Mouse (Mus musculus): Measurements from ENCODE around the gene Card14. TPM values are rescaled to one million over a fixed set of nuclear protein-coding genes. Genes with fewer than 3 reads are reported as not detected.
A peak's percentile ranks its signal among the peaks of the same experiment; 100 is the strongest.
"Not testable (repeated sequence)": the region's sequence is repeated elsewhere in the genome, so short reads cannot be mapped to it uniquely, and the experiment has no call there.

The Card14 gene
- polyA plus RNA-seq, 1 experiment from 2014 or later = 0.06 TPM

DNA sequence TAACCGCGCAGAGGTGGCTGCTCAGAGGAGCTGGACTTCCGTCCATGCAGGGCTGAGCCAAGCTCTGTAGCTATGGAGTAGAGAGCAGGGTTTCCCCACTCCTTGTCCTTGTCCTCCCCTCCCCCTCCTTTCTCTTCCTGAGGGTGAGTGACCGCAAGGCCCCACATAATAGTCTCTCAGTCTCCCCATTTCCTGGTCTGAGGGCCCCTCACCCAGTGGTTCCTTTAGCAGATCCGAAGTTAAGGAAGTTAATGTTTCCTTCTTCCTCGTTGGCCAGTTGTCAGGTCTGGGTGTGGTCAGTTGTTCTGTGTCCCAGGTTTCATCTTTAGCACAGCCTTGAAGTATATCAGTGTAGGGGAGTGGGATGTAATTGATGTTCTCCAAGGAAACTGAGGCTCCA, 67.9 kb downstream of the Card14 start:
- 89% methylated on average over 6 of the region's 6 CpGs for WGBS
- H3K4me3 ChIP-seq = no peak overlapping the region
- no peaks in the 10 kb centered on the region for H3K27me3 ChIP-seq
- no peak for ATAC-seq (ENCODE audit: low FRiP score, low read depth)
- H3K4me2 ChIP-seq (replicated peaks) = no peak overlapping the region
- no peaks in the 10 kb centered on the region for H3K9me3 ChIP-seq
- H3K4me1 ChIP-seq = no peaks in the 10 kb centered on the region
- no peak overlapping the region for H3K9ac ChIP-seq (replicated peaks)
- H3K27ac ChIP-seq (replicated peaks) = no peak overlapping the region
- peaks cover 21% of the 10 kb centered on the region for H3K36me3 ChIP-seq

DNA sequence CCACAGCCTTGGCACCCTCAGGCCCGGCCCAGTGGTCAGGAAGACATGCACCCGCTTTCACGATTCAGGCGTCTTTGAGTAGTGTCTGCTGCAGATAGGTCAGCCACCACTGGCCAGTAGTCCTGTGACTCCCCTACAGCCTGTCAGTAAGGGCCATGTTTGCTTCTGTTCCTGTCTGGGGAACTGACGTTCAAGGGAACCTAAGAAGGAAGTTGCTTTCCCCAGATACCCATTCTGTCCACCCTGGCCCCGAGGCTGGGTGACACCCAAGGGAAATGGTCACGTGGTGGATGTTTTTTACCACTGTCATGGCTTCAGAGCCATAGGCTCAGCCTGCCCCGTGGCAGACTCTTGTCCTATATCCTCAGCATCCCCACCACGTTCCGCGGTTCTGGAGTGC, 69.8 kb downstream of the Card14 start:
- 91% methylated on average over 11 of the region's 11 CpGs for WGBS
- Histone ChIP-seq H3K4me3 (no peak overlapping the region), H3K9ac (replicated peaks) (no peak overlapping the region), H3K27ac (replicated peaks) (no peak overlapping the region), H3K4me2 (replicated peaks) (no peak overlapping the region), H3K9me3 (no peaks in the 10 kb centered on the region), H3K4me1 (no peaks in the 10 kb centered on the region), H3K36me3 (peaks cover 21% of the 10 kb centered on the region), H3K27me3 (no peaks in the 10 kb centered on the region)
- ATAC-seq (ENCODE audit: low FRiP score, low read depth) = no peak

DNA sequence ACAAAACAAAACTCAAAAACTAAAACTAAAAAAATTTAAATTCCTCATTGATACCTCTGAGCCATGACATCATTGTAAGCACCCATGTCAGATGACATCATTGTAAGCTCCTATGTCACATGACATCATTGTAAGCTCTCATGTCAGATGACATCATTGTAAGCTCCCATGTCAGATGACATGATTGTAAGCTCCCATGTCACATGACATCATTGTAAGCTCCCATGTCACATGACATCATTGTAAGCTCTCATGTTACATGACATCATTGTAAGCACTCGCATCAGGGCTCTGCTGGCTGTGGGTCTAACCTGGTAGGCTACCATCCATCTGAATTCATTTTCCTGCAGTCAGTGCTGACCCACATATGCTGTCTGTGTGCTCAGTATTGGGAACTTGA, 71.0 kb downstream of the Card14 start:
- WGBS = 97% methylated on average over 1 of the region's 1 CpGs
- no peak for ATAC-seq (ENCODE audit: low FRiP score, low read depth)
- no peak overlapping the region for H3K27ac ChIP-seq (replicated peaks)

DNA sequence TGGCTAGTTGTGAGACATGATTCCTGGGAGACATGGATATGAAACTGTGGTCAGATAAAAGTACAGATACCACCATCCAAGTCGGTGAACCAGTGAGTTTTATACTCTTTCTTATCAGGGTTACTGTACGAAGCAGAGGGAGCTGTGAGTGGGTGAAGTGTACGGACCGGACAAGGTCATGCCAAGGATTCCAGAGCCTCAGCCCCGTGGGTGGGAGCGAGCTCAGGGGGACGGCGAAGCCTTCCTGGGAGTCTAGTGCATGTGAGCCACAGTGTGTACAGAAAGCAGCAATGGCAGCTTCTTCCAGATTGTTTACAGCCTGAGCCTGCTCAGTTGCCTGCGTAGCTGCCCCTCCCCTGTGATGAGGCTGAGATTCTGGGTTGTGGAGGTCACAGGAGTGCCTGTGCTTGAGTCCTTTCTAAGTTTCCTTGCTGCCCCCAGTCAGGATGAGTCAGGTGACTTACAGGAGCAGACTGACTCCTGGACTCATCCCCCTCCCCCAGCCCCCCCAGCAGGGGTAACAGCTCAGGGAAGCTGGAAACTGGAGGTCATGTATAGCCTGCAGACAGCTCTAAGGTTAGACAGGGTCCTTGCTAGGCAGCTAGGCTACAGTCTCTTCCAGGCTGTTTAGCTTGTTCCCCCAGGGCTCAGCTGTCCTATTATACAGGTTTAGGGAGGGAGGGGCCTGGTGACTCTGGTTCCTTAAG, 74.2 kb downstream of the Card14 start:
- 86% methylated on average over 9 of the region's 9 CpGs for WGBS
- H3K27me3 ChIP-seq = no peaks in the 10 kb centered on the region
- H3K9ac ChIP-seq (replicated peaks) = no peak overlapping the region
- peaks cover 21% of the 10 kb centered on the region for H3K36me3 ChIP-seq
- no peaks in the 10 kb centered on the region for H3K4me1 ChIP-seq
- H3K4me3 ChIP-seq = no peak overlapping the region
- H3K4me2 ChIP-seq (replicated peaks) = no peak overlapping the region
- ATAC-seq (ENCODE audit: low FRiP score, low read depth) = no peak
- H3K27ac ChIP-seq (replicated peaks) = no peak overlapping the region
- no peaks in the 10 kb centered on the region for H3K9me3 ChIP-seq

More for the DNA sequence above, 71.0 kb downstream of the Card14 start:
- no peaks in the 10 kb centered on the region for H3K27me3 ChIP-seq
- no peak overlapping the region for H3K4me2 ChIP-seq (replicated peaks)
- no peak overlapping the region for H3K4me3 ChIP-seq
- H3K36me3 ChIP-seq = peaks cover 21% of the 10 kb centered on the region
- H3K4me1 ChIP-seq = no peaks in the 10 kb centered on the region
- H3K9me3 ChIP-seq = no peaks in the 10 kb centered on the region
- H3K9ac ChIP-seq (replicated peaks) = no peak overlapping the region

DNA sequence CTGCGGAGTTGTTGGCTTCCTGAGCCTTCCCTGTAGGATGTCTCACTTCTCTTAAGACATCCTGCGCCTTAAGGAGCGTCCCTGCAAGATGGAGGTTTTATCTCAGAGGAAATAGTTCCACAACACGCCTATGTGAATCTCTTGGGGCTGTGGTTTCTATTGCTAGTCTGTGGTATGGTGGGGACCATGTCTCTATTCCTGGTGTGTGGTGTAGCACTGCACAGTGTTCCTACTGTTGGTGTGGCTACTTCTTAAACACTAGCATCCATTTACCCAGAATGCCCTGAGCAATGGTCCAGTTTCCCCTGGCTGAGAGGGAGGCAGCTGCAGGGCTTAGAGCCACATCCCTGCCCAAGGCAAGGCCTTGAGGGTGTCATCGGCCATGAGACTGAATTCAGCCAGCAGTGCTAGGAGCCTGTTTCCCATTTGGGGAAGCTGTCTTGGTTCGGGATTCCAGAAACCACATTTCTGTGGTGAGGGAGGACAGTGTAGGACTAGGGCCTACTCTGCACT, 74.8 kb downstream of the Card14 start:
- WGBS = 83% methylated on average over 6 of the region's 6 CpGs
- Histone ChIP-seq H3K4me1 (no peaks in the 10 kb centered on the region), H3K4me3 (no peak overlapping the region), H3K36me3 (peaks cover 17% of the 10 kb centered on the region), H3K27me3 (no peaks in the 10 kb centered on the region), H3K27ac (replicated peaks) (no peak overlapping the region), H3K9me3 (no peaks in the 10 kb centered on the region), H3K9ac (replicated peaks) (no peak overlapping the region), H3K4me2 (replicated peaks) (no peak overlapping the region)
- no peak for ATAC-seq (ENCODE audit: low FRiP score, low read depth)

DNA sequence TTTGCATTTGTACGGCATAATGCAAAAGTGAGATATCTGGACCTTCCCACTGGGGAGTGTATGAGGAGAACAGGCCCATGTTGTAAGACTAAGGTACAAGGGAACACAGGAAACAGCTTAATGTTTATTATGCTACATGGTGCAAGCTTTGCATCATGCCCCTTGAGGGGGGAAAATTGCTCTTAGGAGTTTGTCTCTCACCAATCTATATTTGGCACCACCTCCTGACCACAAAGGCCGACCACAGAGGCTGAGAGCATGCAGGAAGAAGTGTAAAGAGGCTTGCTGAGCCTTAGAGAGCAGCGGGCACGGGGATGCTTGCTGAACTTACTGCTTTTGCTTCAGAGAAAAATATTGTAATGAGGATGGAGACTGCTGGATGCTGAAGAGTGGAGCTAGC, 77.3 kb downstream of the Card14 start:
- Histone ChIP-seq H3K4me3 (no peak overlapping the region), H3K9me3 (no peaks in the 10 kb centered on the region), H3K4me1 (peaks cover 4% of the 10 kb centered on the region), H3K9ac (replicated peaks) (no peak overlapping the region), H3K27ac (replicated peaks) (no peak overlapping the region), H3K36me3 (peaks cover 6% of the 10 kb centered on the region; the same call in 1 of the 2 replicates), H3K4me2 (replicated peaks) (no peak overlapping the region), H3K27me3 (peaks cover 25% of the 10 kb centered on the region)
- no peak for ATAC-seq (ENCODE audit: low FRiP score, low read depth)
- WGBS = 83% methylated on average over 4 of the region's 4 CpGs

DNA sequence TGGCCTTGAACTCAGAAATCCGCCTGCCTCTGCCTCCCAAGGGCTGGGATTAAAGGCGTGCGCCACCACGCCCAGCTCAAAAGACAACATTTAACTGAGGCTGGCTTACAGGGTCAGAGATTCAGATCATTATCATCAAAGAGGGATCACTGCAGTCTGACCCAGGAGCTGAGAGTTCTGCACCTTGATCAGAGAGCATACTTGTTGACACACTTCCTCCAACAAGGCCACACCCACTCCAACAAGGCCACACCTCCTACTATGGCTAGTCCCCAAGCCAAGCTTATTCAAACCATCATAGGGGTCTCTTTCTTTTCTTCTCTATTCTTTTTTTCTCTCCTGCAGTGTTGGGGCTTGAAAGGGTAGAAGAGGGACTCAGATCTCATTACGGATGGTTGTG, 78.7 kb downstream of the Card14 start:
- no peak for ATAC-seq (ENCODE audit: low FRiP score, low read depth)
- no peaks in the 10 kb centered on the region for H3K36me3 ChIP-seq
- H3K4me2 ChIP-seq (replicated peaks) = no peak overlapping the region
- H3K9ac ChIP-seq (replicated peaks) = no peak overlapping the region
- H3K27ac ChIP-seq (replicated peaks) = no peak overlapping the region
- H3K27me3 ChIP-seq = peaks cover 39% of the 10 kb centered on the region
- WGBS = 97% methylated on average over 5 of the region's 5 CpGs
- no peaks in the 10 kb centered on the region for H3K9me3 ChIP-seq
- H3K4me3 ChIP-seq = no peak overlapping the region
- H3K4me1 ChIP-seq = peaks cover 15% of the 10 kb centered on the region

DNA sequence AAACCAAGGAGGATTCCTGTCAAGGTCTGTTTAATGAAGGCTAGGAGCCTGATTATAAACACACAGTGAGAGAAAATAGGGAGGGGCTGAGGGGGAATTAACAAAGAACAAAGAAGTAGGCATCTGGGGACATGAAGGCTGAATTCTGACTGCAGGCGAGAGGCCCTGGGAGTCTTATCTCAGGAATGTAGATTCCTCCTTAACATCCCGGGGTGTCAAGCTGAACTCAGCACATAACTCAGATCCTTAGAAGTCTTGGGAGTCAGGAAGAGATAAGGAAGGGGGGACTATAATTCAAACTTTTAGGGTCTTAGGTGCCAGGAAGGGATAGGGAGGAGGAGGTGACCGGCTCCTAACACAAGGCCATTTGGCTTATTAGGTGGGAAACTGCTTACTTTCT, 79.7 kb downstream of the Card14 start:
- H3K36me3 ChIP-seq; H3K9me3 ChIP-seq; ATAC-seq (ENCODE audit: low FRiP score, low read depth); H3K9ac ChIP-seq (replicated peaks); H3K4me2 ChIP-seq (replicated peaks); H3K27ac ChIP-seq (replicated peaks); H3K4me3 ChIP-seq: not testable (repeated sequence)
- Histone ChIP-seq H3K4me1 (peaks cover 18% of the 10 kb centered on the region), H3K27me3 (peaks cover 49% of the 10 kb centered on the region)
- WGBS = 33% methylated on average over 3 of the region's 3 CpGs

DNA sequence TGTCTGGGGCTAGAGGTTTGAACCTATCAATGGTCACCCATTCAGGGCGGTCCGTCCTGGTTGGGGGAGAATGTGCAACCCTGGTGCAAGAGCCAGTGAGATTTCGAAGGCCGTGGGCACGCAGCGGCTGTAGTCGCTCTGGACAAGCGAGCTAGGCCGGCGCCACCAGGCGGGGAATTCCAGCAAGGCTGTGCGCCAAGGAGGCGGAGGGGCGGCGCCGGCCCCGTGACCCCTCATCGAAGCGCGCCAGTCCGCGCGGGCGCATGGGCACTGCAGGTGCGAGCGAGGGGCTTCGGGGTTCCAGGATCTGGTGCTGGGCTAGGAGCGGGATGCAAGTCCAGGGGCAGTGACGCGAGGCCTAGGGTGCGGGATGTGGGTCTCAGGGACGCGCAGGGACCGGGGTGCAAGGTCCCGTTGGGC, 82.3 kb downstream of the Card14 start:
- Histone ChIP-seq H3K9ac (replicated peaks) (peak overlapping the region; percentile 45), H3K27me3 (peaks cover 74% of the 10 kb centered on the region), H3K4me1 (peaks cover 22% of the 10 kb centered on the region), H3K27ac (replicated peaks) (no peak overlapping the region), H3K4me3 (peak overlapping the region; percentile 51), H3K9me3 (no peaks in the 10 kb centered on the region), H3K36me3 (no peaks in the 10 kb centered on the region), H3K4me2 (replicated peaks) (peak overlapping the region; percentile 93)
- WGBS = under 1% methylated on average over 35 of the region's 35 CpGs
- no peak for ATAC-seq (ENCODE audit: low FRiP score, low read depth)

DNA sequence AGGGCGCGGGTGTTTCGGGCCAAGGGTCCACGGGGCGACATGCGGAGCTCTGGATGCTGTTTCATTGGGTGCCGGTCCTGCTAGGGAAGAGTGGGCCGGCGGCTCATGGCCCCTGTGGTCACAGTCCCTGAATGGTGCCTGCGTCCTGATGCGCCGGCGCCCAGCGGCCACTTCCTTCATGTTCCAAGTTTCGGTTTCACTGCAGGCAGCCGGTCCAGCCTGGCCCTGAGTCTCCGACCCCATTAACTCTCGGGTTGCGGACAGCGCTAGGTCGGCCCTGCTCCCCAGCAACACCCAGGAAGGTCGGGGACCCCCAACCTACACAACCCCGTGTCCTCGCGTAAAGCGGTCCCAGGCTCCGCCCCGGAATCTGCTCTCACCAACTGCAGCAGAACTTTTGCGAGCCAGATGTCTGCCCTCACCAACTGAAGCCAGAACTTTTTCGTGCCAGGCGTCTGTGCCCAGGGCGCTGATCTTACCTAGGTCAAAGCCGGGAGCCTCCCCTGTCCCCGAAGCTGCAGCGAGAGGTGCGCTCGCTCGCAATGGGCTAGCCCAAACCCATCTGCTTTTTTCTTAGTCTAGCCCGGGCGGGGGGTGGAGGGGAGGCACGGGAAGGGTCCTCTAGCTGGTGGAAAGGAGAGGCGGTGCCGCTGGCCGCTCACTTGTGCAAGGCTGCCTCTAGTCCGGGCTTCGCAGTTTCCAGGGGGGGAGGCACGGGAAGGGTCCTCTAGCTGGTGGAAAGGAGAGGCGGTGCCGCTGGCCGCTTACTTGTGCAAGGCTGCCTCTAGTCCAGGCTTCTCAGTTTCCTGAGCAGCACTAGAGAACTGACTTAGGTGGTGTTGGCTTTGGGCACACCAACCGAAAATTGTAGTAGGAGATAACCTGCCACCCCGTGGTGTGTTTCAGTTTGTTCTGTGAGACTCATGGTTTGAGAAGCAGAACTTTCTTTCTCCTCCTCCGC, 83.0 kb downstream of the Card14 start:
- ATAC-seq (ENCODE audit: low FRiP score, low read depth) = no peak
- Histone ChIP-seq H3K4me3 (peak overlapping the region; percentile 51), H3K4me2 (replicated peaks) (peak overlapping the region; percentile 93), H3K4me1 (peaks cover 22% of the 10 kb centered on the region), H3K9me3 (no peaks in the 10 kb centered on the region), H3K27ac (replicated peaks) (no peak overlapping the region), H3K9ac (replicated peaks) (peak overlapping the region; percentile 45), H3K27me3 (peaks cover 81% of the 10 kb centered on the region), H3K36me3 (no peaks in the 10 kb centered on the region)
- WGBS = 3% methylated on average over 52 of the region's 53 CpGs

DNA sequence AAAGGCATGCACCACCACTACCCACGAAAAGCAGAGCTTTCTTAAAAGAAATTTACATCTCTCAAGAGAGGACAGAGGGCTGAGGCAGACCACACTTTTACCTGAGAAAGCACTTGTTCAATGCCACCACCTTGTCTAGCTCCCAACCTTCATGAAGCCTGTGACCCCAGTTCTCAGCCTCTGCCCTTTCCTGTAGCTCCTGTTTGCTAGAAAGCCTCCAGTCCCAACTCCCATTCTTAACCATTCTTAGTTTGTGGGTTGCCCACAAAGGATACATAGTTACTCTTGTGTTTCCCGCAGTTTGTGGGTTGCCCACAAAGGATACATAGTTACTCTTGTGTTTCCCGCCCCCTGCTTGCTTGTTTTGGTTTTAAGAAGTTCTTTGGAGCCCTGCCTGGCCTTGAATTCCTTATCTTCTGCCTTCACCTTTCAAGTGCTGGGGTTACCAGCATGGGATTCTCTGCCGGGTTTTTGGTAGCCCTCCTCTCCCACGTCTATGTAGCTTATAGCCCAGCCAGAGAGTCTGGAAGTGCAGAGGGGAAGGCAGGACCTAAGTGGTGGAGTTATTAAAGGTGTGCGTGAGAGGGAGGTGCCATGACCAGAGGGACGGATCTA, 83.9 kb downstream of the Card14 start:
- Histone ChIP-seq H3K36me3 (no peaks in the 10 kb centered on the region), H3K4me2 (replicated peaks) (no peak overlapping the region)

More for the DNA sequence above, 83.9 kb downstream of the Card14 start:
- Histone ChIP-seq H3K4me3 (no peak overlapping the region), H3K27me3 (peaks cover 91% of the 10 kb centered on the region), H3K27ac (replicated peaks) (no peak overlapping the region), H3K4me1 (peaks cover 22% of the 10 kb centered on the region), H3K9ac (replicated peaks) (no peak overlapping the region), H3K9me3 (no peaks in the 10 kb centered on the region)
- 31% methylated on average over 7 of the region's 7 CpGs for WGBS
- ATAC-seq (ENCODE audit: low FRiP score, low read depth) = no peak
